Mouse (Mus musculus): ENCODE measurements at regions not wholly inside any gene's neighbourhood (a gene's known extent, or its start where the extent isn't known, plus 50 kb on each side); places are given as distances from the start of the nearest gene placed in this dataset.

DNA sequence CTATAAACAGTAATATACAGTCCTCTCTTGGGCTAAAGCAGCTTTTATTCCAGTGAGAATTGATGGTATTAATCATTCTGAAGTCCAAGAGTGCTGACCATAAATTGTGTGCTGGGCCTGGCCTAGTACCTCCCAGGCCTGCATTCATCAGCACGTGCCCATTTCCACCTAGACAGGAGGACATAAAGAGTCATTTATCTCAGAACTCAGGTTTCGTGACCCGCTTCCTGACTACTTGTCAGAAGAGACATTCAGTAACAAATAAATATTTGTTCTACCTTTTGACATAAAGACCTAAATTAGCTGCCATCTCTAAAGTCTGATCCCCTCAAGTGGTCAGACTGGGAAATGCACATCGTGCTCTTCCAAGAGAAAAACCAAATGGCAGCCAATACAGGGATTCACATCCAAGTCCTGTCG is 1522.6 kb downstream of the 4930444P10Rik start:
- no peaks in the 10 kb centered on the region for H3K36me3 ChIP-seq (ENCODE audit: control insufficient read depth, insufficient read depth, low read length)
- no peaks in the 10 kb centered on the region for H3K4me1 ChIP-seq (ENCODE audit: control insufficient read depth, insufficient read depth, low read length)
- DNase-seq: no peak
- H3K79me2 ChIP-seq (replicated peaks; ENCODE audit: control insufficient read depth, insufficient read depth, low read length): no peaks in the 10 kb centered on the region
- 35% methylated on average over 5 of the region's 5 CpGs for WGBS
- no peak overlapping the region for H3K4me3 ChIP-seq
- no peak overlapping the region for H3K9ac ChIP-seq (ENCODE audit: low read depth, low read length)
- intact Hi-C loops (cut with DNase I): loop anchor here (10.0 kb wide), 1 partner anchor 786 kb away; no protein-coding TSS in a partner anchor
- H3K27me3 ChIP-seq (ENCODE audit: control insufficient read depth, insufficient read depth, low read length): no peaks in the 10 kb centered on the region
- H3K27ac ChIP-seq: no peak overlapping the region
- TF ChIP-seq POLR2A (IDR thresholded peaks at IDR 0.05; ENCODE audit: insufficient read depth, low read depth, low read length) (no peak), CTCF (IDR thresholded peaks at IDR 0.05) (peak; percentile 60), EP300 (IDR thresholded peaks at IDR 0.05; ENCODE audit: insufficient read depth, low read depth, low read length) (no peak)

GRCm38 (mm10) chr1:14570113-14570512 is 1523.0 kb downstream of the 4930444P10Rik start:
- intact Hi-C loops (cut with DNase I): loop anchor here (10.0 kb wide), 1 partner anchor 785 kb away; no protein-coding TSS in a partner anchor
- Histone ChIP-seq H3K4me1 (ENCODE audit: control insufficient read depth, insufficient read depth, low read length) (no peaks in the 10 kb centered on the region), H3K27me3 (ENCODE audit: control insufficient read depth, insufficient read depth, low read length) (no peaks in the 10 kb centered on the region), H3K4me3 (no peak overlapping the region), H3K9ac (ENCODE audit: low read depth, low read length) (no peak overlapping the region), H3K36me3 (ENCODE audit: control insufficient read depth, insufficient read depth, low read length) (no peaks in the 10 kb centered on the region), H3K27ac (no peak overlapping the region), H3K79me2 (replicated peaks; ENCODE audit: control insufficient read depth, insufficient read depth, low read length) (no peaks in the 10 kb centered on the region)
- WGBS: 88% methylated on average over 3 of the region's 3 CpGs
- TF ChIP-seq EP300 (IDR thresholded peaks at IDR 0.05; ENCODE audit: insufficient read depth, low read depth, low read length) (no peak), POLR2A (IDR thresholded peaks at IDR 0.05; ENCODE audit: insufficient read depth, low read depth, low read length) (no peak), CTCF (IDR thresholded peaks at IDR 0.05) (no peak)
- no peak for DNase-seq

DNA sequence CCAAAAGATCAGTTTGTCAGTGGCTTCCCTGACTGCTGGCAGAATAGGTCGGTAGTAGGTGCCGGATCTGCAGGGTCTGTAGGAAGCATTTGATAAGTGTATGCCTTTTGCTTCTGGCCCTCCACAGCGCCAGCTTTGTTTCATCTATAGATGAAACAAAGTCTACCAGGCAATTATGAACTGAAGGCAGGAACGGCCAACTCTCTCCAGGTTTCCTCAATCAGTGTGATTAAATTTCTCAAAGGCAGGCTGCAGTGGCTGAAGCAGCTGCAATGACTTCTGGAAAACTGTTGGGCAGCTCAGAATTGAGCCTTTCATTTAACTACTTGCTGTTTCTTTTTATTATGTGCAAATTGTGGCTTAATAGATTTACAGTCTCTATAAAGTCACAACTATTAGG is 1526.1 kb downstream of the 4930444P10Rik start:
- no peak overlapping the region for H3K27ac ChIP-seq
- no peak overlapping the region for H3K4me3 ChIP-seq
- DNase-seq: no peak
- H3K4me1 ChIP-seq (ENCODE audit: control insufficient read depth, insufficient read depth, low read length): no peaks in the 10 kb centered on the region
- no peaks in the 10 kb centered on the region for H3K79me2 ChIP-seq (replicated peaks; ENCODE audit: control insufficient read depth, insufficient read depth, low read length)
- 70% methylated on average over 4 of the region's 4 CpGs for WGBS
- H3K9ac ChIP-seq (ENCODE audit: low read depth, low read length): no peak overlapping the region
- no peaks in the 10 kb centered on the region for H3K27me3 ChIP-seq (ENCODE audit: control insufficient read depth, insufficient read depth, low read length)
- no peaks in the 10 kb centered on the region for H3K36me3 ChIP-seq (ENCODE audit: control insufficient read depth, insufficient read depth, low read length)
- TF ChIP-seq POLR2A (IDR thresholded peaks at IDR 0.05; ENCODE audit: insufficient read depth, low read depth, low read length): no peak
- TF ChIP-seq EP300 (IDR thresholded peaks at IDR 0.05; ENCODE audit: insufficient read depth, low read depth, low read length): no peak
- no peak for TF ChIP-seq CTCF (IDR thresholded peaks at IDR 0.05)
- intact Hi-C loops (cut with DNase I): no loop called here

GRCm38 (mm10) chr1:14566386-14566785 is 1526.7 kb downstream of the 4930444P10Rik start:
- 90% methylated on average over 1 of the region's 1 CpGs for WGBS
- Histone ChIP-seq H3K4me3 (no peak overlapping the region), H3K27ac (no peak overlapping the region), H3K36me3 (ENCODE audit: control insufficient read depth, insufficient read depth, low read length) (no peaks in the 10 kb centered on the region), H3K4me1 (ENCODE audit: control insufficient read depth, insufficient read depth, low read length) (no peaks in the 10 kb centered on the region), H3K9ac (ENCODE audit: low read depth, low read length) (no peak overlapping the region), H3K79me2 (replicated peaks; ENCODE audit: control insufficient read depth, insufficient read depth, low read length) (no peaks in the 10 kb centered on the region), H3K27me3 (ENCODE audit: control insufficient read depth, insufficient read depth, low read length) (no peaks in the 10 kb centered on the region)
- intact Hi-C loops (cut with DNase I): no loop called here
- no peak for TF ChIP-seq POLR2A (IDR thresholded peaks at IDR 0.05; ENCODE audit: insufficient read depth, low read depth, low read length)
- no peak for TF ChIP-seq EP300 (IDR thresholded peaks at IDR 0.05; ENCODE audit: insufficient read depth, low read depth, low read length)
- no peak for TF ChIP-seq CTCF (IDR thresholded peaks at IDR 0.05)
- no peak for DNase-seq

Data from heart, adult 2 months (tissue).